Mouse (Mus musculus) ES-E14 (cell line): ENCODE measurements around the gene Slc1a5.

Experiments used
- HCFC1 ChIP-seq: IDR thresholded peaks from 2 replicates; pipeline ENCODE4 v1.6.1; 2012; ENCODE audit warnings: low read length, inconsistent platforms, borderline replicate concordance; ENCODE audit not compliant: insufficient read depth
- ZC3H11A ChIP-seq: IDR thresholded peaks from 2 replicates; pipeline ENCODE4 v1.6.1; 2012; ENCODE audit warnings: low read depth, mild to moderate bottlenecking, inconsistent platforms, low read length, borderline replicate concordance

- TF ChIP-seq HCFC1 (no peak), ZC3H11A (no peak)
These were observed 59.9 kb downstream of the Slc1a5 start for GRCm38 (mm10) chr7:16841078-16841477.
